Mouse (Mus musculus) 3134 (cell line): Measurements from ENCODE around the gene Mipol1.

ENCODE experiments used
- DNase-seq: peaks from one replicate; pipeline ENCODE4 v3.0.0-alpha.2; 2011; ENCODE audit warnings: low spot score; ENCODE audit not compliant: insufficient read length; ENCODE audit errors: extremely low read depth

Mipol1 gene

DNA sequence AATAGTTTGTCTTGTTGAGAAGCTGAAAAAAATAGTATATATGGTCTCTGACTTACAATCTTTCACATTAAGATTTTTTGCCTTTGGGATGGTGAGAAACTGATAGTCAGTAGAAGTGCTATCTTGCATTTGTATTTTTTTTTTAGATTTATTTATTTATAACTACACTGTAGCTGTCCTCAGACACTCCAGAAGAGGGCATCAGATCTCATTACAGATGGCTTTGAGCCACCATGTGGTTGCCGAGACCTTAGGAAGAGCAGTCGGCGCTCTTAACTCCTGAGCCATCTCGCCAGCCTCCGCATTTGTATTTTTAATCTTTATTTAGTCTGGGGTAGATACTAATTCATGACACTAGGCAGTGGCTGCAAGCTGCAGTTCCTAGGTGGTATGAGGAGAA is 3.2 kb downstream of the Mipol1 start:
- no peak for DNase-seq

DNA sequence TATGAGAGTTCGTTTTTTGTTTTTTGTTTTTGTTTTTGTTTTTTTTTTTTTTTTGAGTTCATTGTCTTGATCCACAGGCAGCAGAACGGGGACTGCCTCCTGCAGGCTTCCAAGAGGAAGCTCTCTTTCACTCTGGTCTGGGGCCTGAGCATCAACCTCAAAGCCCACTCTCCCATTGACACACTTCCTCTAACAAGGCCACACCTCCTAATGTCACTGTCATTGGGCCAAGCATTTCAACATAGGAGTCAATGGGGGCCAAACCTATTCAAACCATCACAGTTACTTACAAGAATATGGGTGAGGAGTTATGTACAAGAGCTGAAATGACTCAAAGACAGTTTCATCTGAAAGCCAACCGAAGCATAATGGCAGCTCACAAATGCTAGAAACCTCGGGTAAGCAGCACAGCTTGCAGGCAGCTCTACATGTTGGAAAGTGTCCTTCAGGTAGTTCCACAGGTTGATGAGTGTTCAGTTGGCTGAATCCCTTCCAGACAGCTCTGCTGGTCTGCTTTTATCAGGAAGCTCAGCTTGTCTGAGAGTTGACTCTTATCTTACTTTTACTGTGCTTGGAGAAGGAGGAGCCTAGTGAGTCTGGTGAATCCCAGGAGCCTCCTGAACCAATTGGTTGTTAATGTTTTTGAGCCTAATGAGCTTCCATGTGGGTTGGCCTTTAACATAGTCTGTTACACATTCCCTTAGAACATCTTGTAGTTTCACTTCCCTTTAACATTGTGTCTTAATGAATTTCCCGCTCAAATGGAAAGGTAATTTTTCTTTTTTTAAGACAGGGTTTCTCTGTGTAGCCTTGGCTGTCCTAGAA is 13.7 kb downstream of the Mipol1 start:
- no peak for DNase-seq

DNA sequence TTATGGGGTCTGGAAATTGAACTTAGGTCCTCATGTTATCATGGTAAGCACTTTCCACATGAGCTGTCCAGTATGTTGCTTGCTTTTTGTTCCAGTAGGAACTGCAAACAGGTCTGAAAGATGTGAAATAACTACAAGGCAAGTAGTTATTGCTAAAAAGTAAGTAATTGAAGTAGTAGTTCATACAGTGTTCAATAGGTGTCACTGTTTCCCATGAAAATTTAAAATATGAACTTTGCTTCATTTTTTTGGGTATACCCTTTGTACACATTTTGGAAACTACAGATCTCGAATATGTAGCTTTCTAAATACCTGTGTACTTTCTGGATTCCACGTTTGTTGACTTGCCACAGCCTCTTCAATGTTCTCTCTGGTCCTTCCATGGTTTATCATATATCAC is 28.3 kb downstream of the Mipol1 start:
- no peak for DNase-seq

DNA sequence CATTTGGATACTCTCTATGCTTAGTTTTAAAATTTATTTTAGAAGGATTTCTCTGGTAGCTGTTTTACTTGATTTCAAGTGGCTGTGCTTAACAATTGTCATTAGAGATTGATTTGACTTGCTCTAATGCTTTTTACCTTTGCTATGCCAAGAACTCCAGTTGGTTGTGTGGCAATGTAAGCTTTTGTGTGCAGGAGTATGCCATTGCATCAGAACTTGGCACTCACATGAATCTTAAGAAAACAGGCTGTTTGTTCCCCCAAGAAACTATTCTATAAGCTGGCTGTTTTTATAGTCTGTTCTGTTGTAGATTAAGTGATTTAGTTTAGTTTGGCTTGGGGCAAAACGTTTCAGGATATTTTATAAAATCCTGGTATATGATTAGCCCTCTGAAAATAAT is 45.2 kb downstream of the Mipol1 start:
- DNase-seq = no peak

GRCm38 (mm10) chr12:57281155-57282114 is 51.2 kb downstream of the Mipol1 start:
- DNase-seq = no peak

- no peak for DNase-seq
These were observed 55.3 kb downstream of the Mipol1 start for GRCm38 (mm10) chr12:57285303-57286059.

DNA sequence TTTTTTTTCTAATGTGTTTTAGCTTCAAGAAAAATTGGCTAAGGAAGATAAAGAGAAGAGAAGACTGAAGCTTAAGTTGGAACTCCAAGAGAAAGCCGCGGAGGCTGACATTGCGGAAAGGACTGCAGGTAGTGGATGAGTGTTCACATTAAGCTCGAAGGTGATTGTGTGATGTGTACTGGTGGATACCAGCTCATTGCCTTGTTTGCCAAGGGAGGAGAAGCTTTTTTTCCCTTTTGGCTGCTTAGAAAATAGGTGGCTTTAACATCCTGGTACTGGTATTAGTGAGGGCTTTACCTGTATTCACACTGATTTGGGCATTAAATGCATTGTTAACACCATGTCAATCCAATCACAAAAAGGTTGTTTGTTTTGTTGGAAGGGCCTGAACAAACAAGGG is 77.1 kb downstream of the Mipol1 start:
- DNase-seq = no peak

- no peak for DNase-seq
These were observed 77.5 kb downstream of the Mipol1 start for GRCm38 (mm10) chr12:57307748-57308147.

GRCm38 (mm10) chr12:57339053-57339452 is 108.8 kb downstream of the Mipol1 start:
- peak; percentile 25 for DNase-seq

DNA sequence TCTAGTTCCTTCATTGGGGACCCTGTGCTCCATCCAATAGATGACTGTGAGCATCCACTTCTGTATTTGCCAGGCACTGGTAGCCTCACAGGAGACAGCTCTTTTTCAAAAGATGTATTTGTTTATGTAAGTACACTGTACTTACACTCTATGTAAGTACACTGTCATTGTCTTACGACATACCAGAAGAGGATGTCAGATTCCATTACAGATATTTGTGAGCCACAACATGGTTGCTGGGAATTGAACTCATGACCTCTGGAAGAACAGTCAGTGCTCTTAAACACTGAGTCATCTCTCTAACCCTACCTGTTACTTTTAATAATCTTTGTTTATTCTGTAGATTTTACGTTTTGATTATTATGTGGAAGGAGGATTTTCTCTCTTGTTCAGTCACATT is 109.9 kb downstream of the Mipol1 start:
- peak; percentile 3 for DNase-seq

- no peak for DNase-seq
These were observed 132.5 kb downstream of the Mipol1 start for GRCm38 (mm10) chr12:57362732-57363131.

DNA sequence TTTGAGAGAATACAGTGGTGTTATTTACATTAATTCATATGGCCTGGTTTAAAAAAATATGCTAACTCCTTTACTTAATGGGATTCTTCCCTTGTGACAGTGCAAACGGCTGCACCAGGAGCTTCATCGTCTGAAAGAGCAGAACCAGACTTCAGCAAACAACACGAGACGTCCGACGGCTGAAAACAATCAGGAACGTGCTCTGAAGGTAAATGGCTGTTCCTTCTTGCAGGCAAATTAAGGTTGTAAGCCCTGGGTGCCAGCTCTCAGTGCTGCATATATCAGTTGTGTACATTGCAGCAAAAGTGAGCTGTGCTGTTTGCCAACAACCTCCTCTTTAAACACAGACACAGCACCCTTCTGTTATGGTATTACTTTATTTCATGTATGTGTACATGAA is 133.8 kb downstream of the Mipol1 start:
- no peak for DNase-seq

DNA sequence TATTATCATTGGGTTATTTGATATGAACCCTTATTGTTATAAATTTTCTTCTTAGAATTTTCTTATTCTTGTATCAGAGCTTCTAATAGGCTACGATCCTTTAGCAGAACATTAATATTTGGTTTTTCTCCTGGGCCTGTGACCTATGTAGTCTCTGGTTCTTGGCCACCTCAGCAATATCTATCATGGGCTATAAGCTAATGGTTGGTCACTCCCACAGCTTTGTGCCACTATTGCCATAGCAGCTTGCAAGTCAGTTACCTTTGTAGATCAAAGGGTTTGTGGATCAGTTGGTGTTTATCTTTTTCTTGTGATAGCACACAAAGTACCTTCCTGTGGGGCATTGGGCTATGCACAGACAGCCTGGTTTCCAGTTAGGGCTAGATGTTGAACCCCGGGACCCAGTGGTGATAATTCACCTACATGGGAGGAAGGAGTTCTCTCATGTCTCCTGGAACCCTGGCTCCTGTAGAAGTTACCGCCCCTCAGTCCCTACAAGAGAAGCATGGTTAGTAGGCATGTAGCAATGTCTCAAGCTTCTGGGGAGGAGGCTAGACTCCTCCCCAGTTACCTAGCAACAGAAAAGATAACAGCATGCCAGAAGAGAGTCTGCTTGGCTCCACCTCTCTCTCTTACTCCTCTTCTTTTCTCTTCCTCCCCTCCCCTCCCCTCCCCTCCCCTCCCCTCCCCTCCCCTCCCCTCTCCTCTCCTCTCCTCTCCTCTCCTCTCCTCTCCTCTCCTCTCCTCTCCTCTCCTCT is 141.7 kb downstream of the Mipol1 start:
- no peak for DNase-seq

DNA sequence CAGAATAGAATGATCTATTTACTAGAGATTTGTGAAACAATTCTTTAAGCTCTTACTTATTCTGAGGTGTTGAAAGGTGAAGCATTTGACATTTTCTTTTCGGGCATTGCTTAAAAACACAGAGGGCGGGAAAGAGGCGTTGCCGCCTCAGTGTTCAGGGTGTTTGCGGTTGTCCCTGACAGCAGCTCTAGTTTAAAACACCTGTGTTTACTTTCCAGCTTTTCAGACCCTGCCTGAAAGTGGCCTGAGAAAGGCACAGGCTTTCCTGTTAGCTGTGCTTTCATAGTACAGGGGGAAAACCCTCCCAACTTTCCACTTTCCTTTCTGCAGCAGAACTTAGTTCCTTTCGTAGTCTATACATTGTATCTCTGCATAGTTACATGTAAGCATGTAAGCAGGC is 152.6 kb downstream of the Mipol1 start:
- DNase-seq = no peak

GRCm38 (mm10) chr12:57387588-57388292 is 157.5 kb downstream of the Mipol1 start:
- no peak for DNase-seq

DNA sequence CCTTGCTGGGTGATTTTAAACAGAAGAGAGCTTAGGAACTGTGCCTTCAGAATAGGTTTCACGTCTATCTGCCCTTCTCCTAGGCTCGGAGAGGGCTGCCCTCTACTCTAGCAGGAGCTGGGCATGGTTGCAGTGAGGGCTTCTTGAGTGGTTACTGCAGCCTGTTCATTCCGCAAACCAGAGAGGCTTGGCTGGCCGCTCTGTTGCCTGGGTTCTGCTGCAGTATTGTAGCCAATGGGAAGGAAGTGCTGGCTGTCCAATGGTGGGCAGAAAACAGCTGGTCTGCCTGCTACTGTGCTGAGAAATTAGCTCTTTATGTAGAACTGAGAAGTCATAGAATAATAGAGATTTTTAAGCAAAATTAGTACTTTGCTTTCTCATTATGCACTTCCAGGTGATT is 169.3 kb downstream of the Mipol1 start:
- DNase-seq = no peak

DNA sequence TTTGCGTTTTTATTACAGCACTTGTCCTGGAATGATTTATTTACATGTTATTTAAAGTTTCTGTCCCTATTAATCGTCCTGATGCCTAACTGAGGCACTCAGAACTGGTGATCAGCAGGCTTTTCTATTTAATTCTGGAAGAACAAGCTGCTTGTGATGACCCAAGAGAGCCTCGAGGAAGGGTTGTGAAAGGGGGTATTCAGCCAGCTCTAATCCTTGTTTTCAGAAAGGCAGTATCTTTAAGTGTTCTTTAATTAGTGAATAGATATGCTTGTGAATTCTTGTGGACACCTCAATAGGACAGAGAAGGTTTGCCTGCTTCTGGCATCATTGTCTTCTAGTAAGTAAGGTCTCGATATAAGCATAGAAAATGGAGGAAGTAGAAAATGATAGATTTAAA is 170.0 kb downstream of the Mipol1 start:
- no peak for DNase-seq

GRCm38 (mm10) chr12:57401126-57401525 is 170.9 kb downstream of the Mipol1 start:
- DNase-seq = no peak

GRCm38 (mm10) chr12:57402360-57402759 is 172.1 kb downstream of the Mipol1 start:
- no peak for DNase-seq

DNA sequence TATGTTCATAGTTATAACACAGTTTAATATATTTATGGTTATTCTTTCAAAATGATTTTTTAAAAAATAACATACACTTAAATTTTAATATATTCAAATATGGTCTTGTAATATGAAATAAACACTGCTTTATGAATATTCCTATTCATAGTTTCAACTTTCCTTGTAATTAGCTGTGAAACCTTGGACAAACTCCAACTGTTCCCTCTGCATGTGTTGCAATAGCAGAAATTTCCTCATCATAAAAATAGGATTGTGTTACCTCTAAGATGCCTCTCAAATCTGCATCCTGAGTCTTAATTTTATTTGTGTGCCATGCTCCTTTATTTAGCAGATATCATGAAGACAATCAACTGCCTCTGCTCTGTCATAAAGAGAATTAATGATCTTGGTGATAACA is 179.7 kb downstream of the Mipol1 start:
- no peak for DNase-seq
